Mouse (Mus musculus) liver, embryonic 14.5 days (tissue): Measurements from ENCODE around the gene Dok5. TPM values are rescaled to one million over a fixed set of nuclear protein-coding genes. Genes with fewer than 3 reads are reported as not detected.

Experiments used
- ATAC-seq: fragments of 200-750 bp; cut with Nextera tagmentation; 2 replicates; pipeline ENCODE4 v1.8.0; 2017; ENCODE audit warnings: moderate number of reproducible peaks, mild to moderate bottlenecking, moderate library complexity; ENCODE audit not compliant: insufficient read depth
- DNase-seq, 3 experiments: peaks; one replicate each; pipeline ENCODE4 v3.0.0-alpha.2; 2012 to 2013; ENCODE audit warnings: low read depth in 3 of 3, low spot score in 3 of 3
- H3K27ac ChIP-seq: fragments of 300-500 bp; sonication (generic); 2 replicates; pipeline ENCODE4 v1.5.1; 2014; ENCODE audit warnings: moderate library complexity, mild to moderate bottlenecking, control low read depth, inconsistent platforms
- H3K27me3 ChIP-seq: fragments of 300-500 bp; sonication (generic); 2 replicates; pipeline ENCODE4 v1.6.1; 2014; ENCODE audit warnings: mild to moderate bottlenecking, low read length, moderate library complexity; ENCODE audit not compliant: control insufficient read depth, insufficient read depth
- H3K36me3 ChIP-seq: fragments of 300-500 bp; sonication (generic); replicated peaks from 2 replicates; pipeline ENCODE4 v1.6.1; 2014; ENCODE audit warnings: low read depth; ENCODE audit not compliant: control insufficient read depth, insufficient read depth
- H3K4me1 ChIP-seq, 2 experiments: fragments of 200-500 bp in 1 of 2; fragments of 300-500 bp in 1 of 2; sonication (generic) in 1 of 2; replicated peaks; 2 replicates each; pipeline ENCODE4 v1.6.1; 2012 to 2014; ENCODE audit warnings: antibody characterized with exemption in 1 of 2, inconsistent platforms in 1 of 2, low read length in 1 of 2; ENCODE audit not compliant: control insufficient read depth in 2 of 2, insufficient read depth in 2 of 2
- H3K4me2 ChIP-seq: fragments of 300-500 bp; sonication (generic); 2 replicates; pipeline ENCODE4 v1.6.1; 2014; ENCODE audit warnings: low read depth, mild to moderate bottlenecking, control low read depth, moderate library complexity
- H3K4me3 ChIP-seq, 2 experiments: fragments of 200-500 bp in 1 of 2; fragments of 300-500 bp in 1 of 2; sonication (generic) in 1 of 2; 2 replicates each; pipeline ENCODE4 v1.5.1; 2012 to 2014; ENCODE audit warnings: low read depth in 2 of 2, low read length in 2 of 2, mild to moderate bottlenecking in 2 of 2, control low read depth in 1 of 2, inconsistent platforms in 1 of 2, moderate library complexity in 1 of 2; ENCODE audit not compliant: insufficient read depth in 1 of 2
- H3K9ac ChIP-seq: fragments of 300-500 bp; sonication (generic); replicated peaks from 2 replicates; pipeline ENCODE4 v1.6.1; 2014; ENCODE audit warnings: mild to moderate bottlenecking, control low read depth, moderate library complexity
- H3K9me3 ChIP-seq: fragments of 300-500 bp; sonication (generic); 2 replicates; pipeline ENCODE4 v1.6.1; 2016; ENCODE audit warnings: low read length, mixed read lengths; ENCODE audit not compliant: control insufficient read depth
- CTCF ChIP-seq: IDR thresholded peaks from 2 replicates; pipeline ENCODE4 v1.5.1; 2016; ENCODE audit warnings: antibody characterized with exemption, low read depth, control low read depth
- EP300 ChIP-seq: IDR thresholded peaks from 2 replicates; pipeline ENCODE4 v1.6.1; 2016; ENCODE audit warnings: antibody characterized with exemption, low read depth
- WGBS: fragments of 180-500 bp; shearing (Covaris S2); extraction: QIAGEN DNeasy Blood & Tissue Kit; methylation state at CpG from one replicate; pipeline ENCODE4 v1.1.7; 2014; ENCODE audit not compliant: insufficient replicate concordance; 5-methylcytosine and 5-hydroxymethylcytosine counted together
- polyA plus RNA-seq, 2 experiments: library from polyadenylated mRNA; depleted of rRNA in 1 of 2; stranded (reverse) in 1 of 2; unstranded in 1 of 2; fragments of >200 nt; fragmentation: Nextera tagmentation in 1 of 2; extraction: Ambion mirVana in 1 of 2; gene quantifications; 2 replicates each; pipeline versions ENCODE4 v1.2.1 to v1.2.3; 2012 to 2014

Gene Dok5
- polyA plus RNA-seq, 2 experiments: 0.15 to 0.19 TPM

- Histone ChIP-seq H3K9me3 (no peaks in the 10 kb centered on the region), H3K4me1 (no peaks in the 10 kb centered on the region), H3K4me2 (no peak overlapping the region), H3K4me3 (no peak overlapping the region), H3K36me3 (no peaks in the 10 kb centered on the region), H3K27me3 (no peaks in the 10 kb centered on the region), H3K27ac (no peak overlapping the region), H3K9ac (no peak overlapping the region)
- DNase-seq (no peak), ATAC-seq (no peak)
- TF ChIP-seq CTCF (no peak), EP300 (no peak)
- WGBS: 41% methylated on average over 4 of the region's 4 CpGs
Measured at GRCm38 (mm10) chr2:170720386-170720785, 11.2 kb upstream of the Dok5 start.

DNA sequence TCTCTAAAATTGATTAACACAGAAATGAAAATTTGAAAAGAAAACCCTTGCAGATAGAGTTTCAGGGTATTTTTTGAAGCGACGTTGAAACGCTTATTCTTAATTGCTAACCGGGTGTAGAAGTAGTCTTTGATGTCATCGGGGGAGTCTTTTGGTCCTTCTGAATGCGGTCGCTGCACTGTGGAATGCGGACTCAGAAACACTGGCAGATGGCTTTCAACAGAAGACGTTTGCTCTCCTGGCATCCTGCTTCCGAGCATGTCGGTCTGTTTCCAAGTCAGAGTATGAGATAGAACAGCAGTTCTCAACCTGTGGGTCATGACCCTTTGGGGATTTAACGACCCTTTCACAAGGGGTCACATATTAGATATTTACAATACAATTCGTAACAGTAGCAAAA, 7.5 kb upstream of the Dok5 start:
- ATAC-seq (no peak), DNase-seq (no peak)
- Histone ChIP-seq H3K4me1 (no peaks in the 10 kb centered on the region), H3K36me3 (no peaks in the 10 kb centered on the region), H3K27ac (no peak overlapping the region), H3K4me2 (no peak overlapping the region), H3K9me3 (no peaks in the 10 kb centered on the region), H3K27me3 (no peaks in the 10 kb centered on the region), H3K4me3 (no peak overlapping the region), H3K9ac (no peak overlapping the region)
- WGBS: 65% methylated on average over 13 of the region's 13 CpGs
- no peak for TF ChIP-seq EP300
- TF ChIP-seq CTCF: no peak

DNA sequence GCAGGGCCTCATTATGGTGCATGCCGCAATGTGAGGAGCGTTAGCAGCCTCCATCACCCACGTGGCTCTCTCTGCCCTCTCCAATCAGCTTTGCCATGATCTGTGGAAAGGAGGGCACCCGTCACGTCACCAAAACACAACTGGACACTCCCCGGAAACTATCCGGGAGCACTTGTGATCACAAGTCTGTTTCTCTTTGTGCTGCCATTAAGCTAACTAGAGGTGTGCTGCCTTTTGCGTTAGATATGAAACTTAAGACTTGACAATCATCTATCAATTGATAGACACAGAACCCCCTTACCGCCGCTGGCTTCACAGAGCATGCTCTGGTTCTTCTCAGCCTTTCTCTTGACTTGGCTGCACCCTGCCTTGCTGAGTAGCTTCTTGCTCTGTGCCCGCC, 6.9 kb upstream of the Dok5 start:
- Histone ChIP-seq H3K4me2 (no peak overlapping the region), H3K36me3 (no peaks in the 10 kb centered on the region), H3K9me3 (no peaks in the 10 kb centered on the region), H3K27ac (no peak overlapping the region), H3K9ac (no peak overlapping the region), H3K4me3 (no peak overlapping the region), H3K27me3 (no peaks in the 10 kb centered on the region), H3K4me1 (no peaks in the 10 kb centered on the region)
- WGBS: 74% methylated on average over 11 of the region's 11 CpGs
- ATAC-seq (no peak), DNase-seq (no peak)
- no peak for TF ChIP-seq CTCF

- no peaks in the 10 kb centered on the region for H3K9me3 ChIP-seq
- no peak overlapping the region for H3K4me2 ChIP-seq
- no peaks in the 10 kb centered on the region for H3K27me3 ChIP-seq
- no peaks in the 10 kb centered on the region for H3K4me1 ChIP-seq
- H3K4me3 ChIP-seq: no peak overlapping the region
- H3K36me3 ChIP-seq: no peaks in the 10 kb centered on the region
- TF ChIP-seq CTCF (no peak), EP300 (no peak)
- ATAC-seq (no peak), DNase-seq (no peak)
- no peak overlapping the region for H3K9ac ChIP-seq
- 57% methylated on average over 5 of the region's 5 CpGs for WGBS
- H3K27ac ChIP-seq: no peak overlapping the region
Measured at GRCm38 (mm10) chr2:170725796-170726195, 5.8 kb upstream of the Dok5 start.

DNA sequence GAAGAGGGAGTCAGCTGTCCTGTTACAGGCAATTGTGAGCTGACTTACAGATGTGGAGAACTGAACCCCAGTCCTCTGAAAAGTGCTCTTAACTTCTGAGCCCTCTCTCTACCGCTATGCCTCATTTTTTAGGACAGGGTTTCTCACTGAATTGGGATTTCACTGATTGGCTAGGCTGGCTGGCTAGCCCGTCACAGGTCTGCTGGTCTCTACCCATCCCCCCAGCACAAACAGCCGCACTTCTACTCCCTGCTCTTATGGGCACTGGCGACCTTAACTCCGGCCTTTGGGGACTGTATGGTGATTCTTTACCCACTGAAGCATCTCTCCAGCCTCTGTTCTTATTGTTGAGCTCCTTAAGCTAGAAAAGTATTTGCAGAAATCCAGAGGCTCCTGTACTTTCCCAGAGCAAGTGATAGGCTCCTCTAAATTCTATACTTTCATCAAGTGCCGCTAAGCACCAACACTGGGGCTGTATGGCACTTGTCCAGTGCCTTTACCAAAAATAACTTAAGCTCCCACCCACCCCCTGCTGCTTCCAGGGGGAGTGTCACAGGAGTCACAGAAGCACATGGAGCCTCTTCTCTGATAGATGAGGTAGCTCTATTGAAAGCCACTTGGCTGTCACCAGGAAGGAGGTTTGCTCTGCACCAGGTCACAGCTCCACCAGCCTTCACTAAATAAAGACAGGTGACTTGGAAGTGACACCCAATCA, 4.5 kb upstream of the Dok5 start:
- 57% methylated on average over 6 of the region's 6 CpGs for WGBS
- TF ChIP-seq EP300 (no peak), CTCF (no peak)
- no peak for ATAC-seq

More for the DNA sequence above, 4.5 kb upstream of the Dok5 start:
- H3K27ac ChIP-seq: no peak overlapping the region
- H3K9me3 ChIP-seq: no peaks in the 10 kb centered on the region
- H3K27me3 ChIP-seq: no peaks in the 10 kb centered on the region; the same call in 1 of the 2 replicates
- DNase-seq: no peak
- H3K36me3 ChIP-seq: no peaks in the 10 kb centered on the region
- no peak overlapping the region for H3K4me3 ChIP-seq
- no peak overlapping the region for H3K4me2 ChIP-seq
- no peaks in the 10 kb centered on the region for H3K4me1 ChIP-seq
- H3K9ac ChIP-seq: no peak overlapping the region
